Mouse (Mus musculus) thymus, postnatal 10 days (tissue): Measurements from ENCODE around the gene Afdn.

Experiments
- DNase-seq, 2 experiments: peaks; one replicate each; pipeline ENCODE4 v3.0.0; 2021; ENCODE audit warnings: low spot score in 2 of 2

The Afdn gene

GRCm38 (mm10) chr17:13759853-13760627, at the start of gene Afdn:
Gene Afdn, plus strand, starts transcription at chr17:13760539.
- peak; percentile 31 to 66 for DNase-seq

GRCm38 (mm10) chr17:13711173-13711572, 49.2 kb upstream of the Afdn start:
- no peak for DNase-seq

DNA sequence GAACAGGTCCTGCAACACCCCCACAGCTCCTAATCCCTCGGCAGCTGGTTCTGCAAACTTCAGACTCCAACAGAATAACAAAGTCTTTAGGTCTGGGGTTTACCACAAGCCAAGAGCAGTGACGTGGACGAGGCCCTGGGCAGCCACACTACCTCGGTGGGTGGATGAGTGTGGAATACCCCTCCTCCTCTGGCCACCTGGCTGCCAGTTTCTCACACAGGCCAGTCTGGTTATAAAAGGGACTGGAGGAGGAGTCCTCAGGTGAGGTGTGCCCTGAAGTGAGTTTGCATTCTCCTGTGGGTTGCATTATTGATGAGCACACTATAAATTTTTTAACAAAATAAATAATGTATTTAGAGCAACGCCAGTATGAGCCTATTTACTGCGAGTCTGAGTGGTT, 48.2 kb upstream of the Afdn start:
- DNase-seq, result no peak

DNA sequence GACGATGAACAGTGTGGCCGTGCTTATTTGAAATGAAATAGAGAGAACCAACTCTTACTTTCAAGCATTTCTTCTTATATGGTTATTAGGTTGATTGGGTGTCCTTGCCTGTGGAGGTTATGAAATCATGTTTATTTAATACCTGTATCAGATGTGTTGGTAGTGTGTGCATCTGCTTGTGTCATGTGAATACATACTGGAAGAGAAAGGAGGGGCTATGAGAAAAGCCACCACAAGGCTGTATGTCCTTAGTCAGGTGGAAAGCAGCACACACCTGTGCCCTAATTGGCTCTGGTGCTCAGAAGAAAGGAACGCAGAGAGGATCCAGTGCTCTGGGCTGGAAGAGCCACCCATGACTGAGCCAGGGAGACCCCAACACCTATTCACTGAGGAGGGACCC, 47.8 kb upstream of the Afdn start:
- DNase-seq, result no peak

GRCm38 (mm10) chr17:13714128-13714527, 46.2 kb upstream of the Afdn start:
- no peak for DNase-seq

DNA sequence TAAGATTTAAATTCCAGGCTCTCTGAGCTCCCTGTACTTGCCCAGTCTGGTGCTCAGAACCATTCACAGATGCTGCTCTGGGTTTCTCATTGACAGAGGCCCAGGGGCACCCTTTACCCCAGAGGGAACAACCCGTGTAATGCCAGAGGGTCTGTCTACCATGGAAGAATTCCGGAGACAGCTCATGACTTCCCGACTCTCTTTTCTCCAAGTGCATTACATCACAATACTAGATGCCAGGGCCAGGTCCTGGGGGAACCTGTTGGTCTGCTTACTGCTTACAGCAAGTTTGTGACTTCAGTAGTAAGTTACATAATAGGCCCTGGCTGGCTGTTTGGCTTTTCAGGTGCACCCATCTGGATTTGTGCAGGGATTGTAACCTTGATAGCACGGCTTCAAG, 45.7 kb upstream of the Afdn start:
- no peak for DNase-seq

DNA sequence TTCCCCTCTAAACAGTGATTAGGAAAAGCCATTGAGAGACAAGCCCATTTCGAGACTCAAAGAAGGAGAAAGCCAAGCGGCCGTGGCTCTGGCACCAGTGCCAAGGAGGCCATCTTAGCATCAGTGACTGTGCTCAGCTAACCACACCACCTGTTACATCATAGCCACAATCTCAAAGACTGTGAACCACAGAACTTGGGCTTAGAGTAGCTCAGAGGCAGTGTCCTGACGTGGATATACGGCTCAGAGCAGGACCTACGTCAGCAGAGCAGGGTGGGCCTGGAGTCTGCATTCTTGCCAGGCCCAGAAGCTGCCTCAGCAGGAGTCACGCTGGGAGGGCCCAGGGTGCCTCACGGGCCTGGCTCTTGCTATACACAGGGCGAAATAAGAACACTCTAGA, 44.8 kb upstream of the Afdn start:
- no peak for DNase-seq

GRCm38 (mm10) chr17:13716336-13716735, 44.0 kb upstream of the Afdn start:
- DNase-seq, result no peak

GRCm38 (mm10) chr17:13717428-13717827, 42.9 kb upstream of the Afdn start:
- DNase-seq, result no peak

GRCm38 (mm10) chr17:13720187-13720586, 40.2 kb upstream of the Afdn start:
- no peak for DNase-seq

DNA sequence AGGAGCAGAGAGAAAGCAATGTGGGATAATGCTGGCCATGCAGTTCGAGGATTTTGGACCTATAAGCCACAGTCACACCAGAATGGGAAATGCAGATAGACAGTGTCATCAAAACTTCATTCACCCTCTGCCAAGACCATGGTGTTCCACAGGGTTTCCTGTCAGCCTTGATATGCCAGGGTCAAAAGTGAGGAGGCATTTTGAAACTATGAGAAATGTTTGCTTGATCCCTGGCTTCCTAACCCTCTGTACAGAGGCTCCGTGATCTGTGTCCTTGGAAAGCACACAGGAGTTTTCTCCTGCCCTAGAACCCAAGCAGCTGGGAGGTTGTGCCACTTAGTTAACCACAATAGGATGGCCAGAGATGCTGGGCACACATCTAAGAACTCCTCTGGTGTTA, 39.0 kb upstream of the Afdn start:
- no peak for DNase-seq

GRCm38 (mm10) chr17:13722434-13722833, 37.9 kb upstream of the Afdn start:
- DNase-seq, result no peak

- no peak for DNase-seq
Measured at GRCm38 (mm10) chr17:13725004-13725550, 35.3 kb upstream of the Afdn start.

GRCm38 (mm10) chr17:13726832-13727355, 33.4 kb upstream of the Afdn start:
- DNase-seq, result no peak

GRCm38 (mm10) chr17:13730980-13731726, 29.2 kb upstream of the Afdn start:
- DNase-seq, result no peak

DNA sequence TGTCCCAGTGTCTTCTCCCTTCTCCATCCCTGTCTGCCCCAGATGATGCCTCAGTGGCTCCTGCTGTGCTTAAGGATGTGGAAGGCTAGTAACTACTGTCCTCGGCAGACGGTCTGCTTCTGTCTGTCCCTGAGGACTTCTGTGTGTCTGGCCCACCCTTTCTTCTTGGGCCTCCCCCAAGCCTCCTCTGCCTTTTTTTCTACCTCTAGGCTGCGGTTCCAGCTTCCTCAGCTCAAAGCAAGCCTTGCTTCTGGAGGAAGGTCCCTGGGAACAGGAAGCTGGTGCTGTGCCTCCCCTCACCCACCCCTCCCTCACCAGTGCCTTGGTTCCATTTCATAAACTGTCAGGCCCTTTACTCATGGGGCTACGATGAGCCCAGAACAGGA, 28.6 kb upstream of the Afdn start:
- DNase-seq, result no peak

DNA sequence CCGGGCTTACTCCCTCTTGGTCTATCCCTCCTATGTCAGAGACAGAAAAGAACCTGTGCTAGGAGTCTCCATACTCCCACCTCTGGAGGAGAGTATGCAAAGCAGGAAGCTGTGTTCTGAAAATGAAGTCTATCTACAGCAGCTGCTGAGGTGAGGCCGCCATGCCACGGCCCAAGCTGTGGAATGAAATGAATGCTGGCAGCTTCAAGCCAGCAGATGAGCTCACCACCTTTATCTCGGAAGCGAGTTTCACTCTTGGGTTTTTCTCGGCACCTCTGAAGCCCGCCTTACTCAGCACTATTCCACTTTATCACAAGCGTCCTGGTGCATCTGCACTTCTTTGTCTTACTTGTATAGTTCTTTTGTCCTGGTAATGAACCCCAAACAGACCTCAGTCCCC, 27.7 kb upstream of the Afdn start:
- no peak for DNase-seq

DNA sequence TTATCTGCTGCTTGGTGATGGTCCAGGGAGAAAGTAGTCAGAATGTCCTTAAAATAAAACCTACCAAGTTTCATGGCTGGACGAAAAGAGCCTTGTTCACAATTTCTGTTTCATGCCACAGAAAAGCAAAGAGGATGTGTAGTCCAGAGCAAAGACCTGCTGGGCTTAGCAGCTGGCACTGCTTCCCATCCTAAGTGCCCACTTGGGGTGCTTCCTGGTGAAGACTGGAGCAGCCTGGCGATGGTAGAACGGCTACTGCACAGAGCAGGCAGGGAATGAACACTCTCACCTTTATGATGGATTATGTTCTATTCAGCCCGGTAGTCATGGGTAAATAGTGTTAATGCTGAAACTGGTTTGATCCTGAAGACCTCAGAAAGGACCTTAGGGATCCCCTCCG, 26.4 kb upstream of the Afdn start:
- DNase-seq, result no peak

DNA sequence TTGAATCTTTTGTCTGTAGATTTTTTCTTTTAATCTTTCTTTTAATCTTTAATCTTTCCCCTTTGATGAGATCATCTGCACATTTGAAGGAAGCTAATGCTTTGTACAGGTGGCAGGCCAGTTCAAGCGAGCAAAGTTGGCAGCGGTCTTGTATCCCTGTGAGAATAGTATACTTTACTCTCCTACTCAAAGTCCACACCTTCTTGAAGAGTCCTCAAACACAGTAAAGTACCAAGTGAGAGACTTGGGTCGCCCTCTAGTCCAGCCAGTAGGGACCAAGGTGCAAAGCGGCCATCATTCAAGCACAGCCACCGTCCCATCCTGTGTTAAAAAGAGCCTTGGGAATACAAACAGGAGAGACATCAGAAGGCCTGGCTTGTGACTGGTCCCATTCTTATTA, 25.3 kb upstream of the Afdn start:
- DNase-seq, result no peak

- no peak for DNase-seq
Measured at GRCm38 (mm10) chr17:13735803-13736282, 24.5 kb upstream of the Afdn start.

- DNase-seq, result no peak
Measured at GRCm38 (mm10) chr17:13737336-13737735, 23.0 kb upstream of the Afdn start.

DNA sequence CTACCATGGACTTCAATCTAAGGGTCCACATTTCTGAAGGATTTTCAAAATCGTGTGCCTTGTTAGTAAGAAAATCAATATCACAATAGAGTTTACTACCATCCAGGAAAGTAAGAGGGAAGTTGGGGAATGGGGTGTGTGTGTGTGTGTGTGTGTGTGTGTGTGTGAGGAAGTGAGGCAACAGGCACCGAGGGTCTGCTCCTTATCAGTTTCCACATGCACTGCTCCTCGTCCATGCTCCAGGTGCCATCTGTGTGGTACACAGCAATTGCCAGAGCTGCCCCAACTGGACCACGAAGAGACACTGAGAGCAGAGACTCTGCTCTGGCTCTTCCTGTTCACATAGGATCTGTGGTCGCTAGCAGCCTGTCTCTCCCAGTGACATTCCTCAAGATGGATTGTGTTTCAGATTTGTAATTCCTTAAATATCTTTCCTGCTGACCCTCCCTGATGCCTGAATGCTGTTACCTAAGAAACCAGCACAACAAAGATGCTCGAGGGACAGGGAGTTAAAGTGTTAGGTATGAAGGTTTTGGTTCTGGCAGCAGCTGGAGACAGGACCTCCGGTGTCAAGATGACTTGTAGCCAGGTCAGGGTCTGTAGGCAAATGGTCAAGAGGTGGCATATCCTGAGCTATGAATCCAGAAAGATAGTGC, 22.1 kb upstream of the Afdn start:
- DNase-seq, result no peak
